Comparison of ENCODE assay signal across 1 mouse cellular context in genomic region chr7:35154449-35154848, GRCm38 (mm10).
TF ChIP-seq lines count a peak whose summit lies in the region.

No protein-coding gene starts in this region.

TF ChIP-seq in MEL, 35 proteins besides CTCF, POLR2A, EP300 and RAD21 (continued from another document):
- TF ChIP-seq ZMIZ1 (IDR thresholded peaks at IDR 0.05; ENCODE audit: low read depth, low read length), result no peak
- TF ChIP-seq JUND (IDR thresholded peaks at IDR 0.05; ENCODE audit: low read depth, low read length), result no peak
- no peak; the same call in 1 of the 2 replicates for TF ChIP-seq CHD2 (IDR thresholded peaks at IDR 0.05; ENCODE audit: low read length)
- TF ChIP-seq MEF2A (IDR thresholded peaks at IDR 0.05; ENCODE audit: extremely low read depth, insufficient replicate concordance, low read depth, low read length, poor library complexity, severe bottlenecking), result no peak
- no peak for TF ChIP-seq E2F4 (IDR thresholded peaks at IDR 0.05; ENCODE audit: borderline replicate concordance, low read depth, low read length)
- no peak for TF ChIP-seq NRF1 (IDR thresholded peaks at IDR 0.05; ENCODE audit: insufficient read depth, low read depth, low read length, poor library complexity, severe bottlenecking)
- no peak for TF ChIP-seq NELFE (IDR thresholded peaks at IDR 0.05; ENCODE audit: low read depth, low read length)
- no peak for TF ChIP-seq GABPA (IDR thresholded peaks at IDR 0.05; ENCODE audit: low read depth, low read length)
- no peak for TF ChIP-seq ZNF384 (IDR thresholded peaks at IDR 0.05; ENCODE audit: low read depth, low read length)
- no peak for TF ChIP-seq ZC3H11A (IDR thresholded peaks at IDR 0.05; ENCODE audit: low read depth, low read length)
- no peak for TF ChIP-seq USF1 (IDR thresholded peaks at IDR 0.05; ENCODE audit: low read depth, low read length)
- no peak for TF ChIP-seq TBP (IDR thresholded peaks at IDR 0.05; ENCODE audit: low read depth, low read length)
- TF ChIP-seq ETS1 (IDR thresholded peaks at IDR 0.05; ENCODE audit: low read depth, low read length), result peak; percentile 72
